Mouse (Mus musculus) ZHBTc4 (cell line): Measurements from ENCODE around the gene Tmem108.

Source experiments
- DNase-seq: peaks from one replicate; pipeline ENCODE4 v3.0.0-alpha.2; 2011; ENCODE audit warnings: low read depth, low spot score

The Tmem108 gene

DNA sequence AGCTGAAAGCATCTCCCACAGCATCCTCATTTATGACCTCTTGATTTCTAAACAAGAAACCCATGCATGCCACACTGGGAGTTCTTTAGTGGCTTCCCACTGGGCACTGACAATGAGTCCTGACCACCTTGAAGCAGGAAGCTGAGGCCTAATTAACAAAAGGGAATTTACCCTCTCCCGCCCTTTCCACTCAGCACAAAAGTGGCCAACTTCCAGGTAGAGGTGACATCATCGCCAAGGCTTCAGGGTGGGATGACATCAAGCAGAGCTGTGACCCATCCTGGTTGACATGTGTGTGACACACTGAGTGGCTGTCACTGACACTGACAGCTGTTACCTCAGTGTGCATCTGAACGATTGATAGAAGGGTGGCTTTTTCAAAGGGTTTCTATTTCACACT lies 124.8 kb downstream of the Tmem108 start:
- DNase-seq = no peak

- DNase-seq = no peak
Measured at GRCm38 (mm10) chr9:103628861-103629469, 132.7 kb downstream of the Tmem108 start.

DNA sequence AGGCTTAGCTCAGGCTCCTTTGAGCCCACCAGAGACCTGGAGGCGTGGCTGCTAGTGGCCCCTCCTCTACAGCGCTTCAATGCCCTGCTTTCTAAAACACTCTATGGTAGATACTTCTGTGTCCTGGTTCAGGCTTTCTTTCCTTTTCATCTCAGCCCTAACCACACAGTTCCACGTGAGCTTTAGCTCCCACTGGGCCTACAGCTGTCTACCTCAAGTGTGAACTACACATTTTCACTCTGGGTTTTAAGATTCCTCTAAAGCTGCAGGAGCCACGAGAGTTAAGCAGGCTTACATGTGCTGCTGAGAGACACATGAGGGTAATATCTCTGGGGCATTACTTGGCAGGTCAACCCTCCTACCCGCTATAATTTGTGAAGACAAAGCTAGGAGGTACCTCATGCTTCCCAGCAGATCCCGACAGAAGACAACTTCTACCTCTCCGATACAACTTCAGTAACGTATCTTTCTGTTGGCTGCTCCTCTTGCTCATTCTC lies 134.2 kb downstream of the Tmem108 start:
- DNase-seq = no peak

DNA sequence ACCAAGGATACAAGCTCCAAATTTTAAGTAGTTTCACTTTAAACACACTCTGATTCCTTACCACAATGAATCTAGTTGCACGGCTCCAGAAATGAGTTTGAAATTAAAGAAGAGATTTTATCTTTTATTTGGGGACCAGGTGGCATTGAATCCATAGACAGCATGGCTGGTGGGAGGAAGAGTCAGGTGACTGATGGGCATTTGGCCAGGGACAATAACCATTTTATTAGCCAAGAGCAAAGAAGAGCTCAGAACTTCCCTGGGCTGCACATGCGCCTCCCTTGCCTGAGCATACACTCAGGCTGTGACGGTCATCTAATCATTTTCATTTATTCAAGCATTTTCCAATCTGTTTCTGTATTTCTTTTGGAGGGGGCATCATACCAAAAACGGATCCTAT lies 135.5 kb downstream of the Tmem108 start:
- no peak for DNase-seq

- DNase-seq = peak; percentile 84
Measured at GRCm38 (mm10) chr9:103624649-103625048, 137.0 kb downstream of the Tmem108 start.

DNA sequence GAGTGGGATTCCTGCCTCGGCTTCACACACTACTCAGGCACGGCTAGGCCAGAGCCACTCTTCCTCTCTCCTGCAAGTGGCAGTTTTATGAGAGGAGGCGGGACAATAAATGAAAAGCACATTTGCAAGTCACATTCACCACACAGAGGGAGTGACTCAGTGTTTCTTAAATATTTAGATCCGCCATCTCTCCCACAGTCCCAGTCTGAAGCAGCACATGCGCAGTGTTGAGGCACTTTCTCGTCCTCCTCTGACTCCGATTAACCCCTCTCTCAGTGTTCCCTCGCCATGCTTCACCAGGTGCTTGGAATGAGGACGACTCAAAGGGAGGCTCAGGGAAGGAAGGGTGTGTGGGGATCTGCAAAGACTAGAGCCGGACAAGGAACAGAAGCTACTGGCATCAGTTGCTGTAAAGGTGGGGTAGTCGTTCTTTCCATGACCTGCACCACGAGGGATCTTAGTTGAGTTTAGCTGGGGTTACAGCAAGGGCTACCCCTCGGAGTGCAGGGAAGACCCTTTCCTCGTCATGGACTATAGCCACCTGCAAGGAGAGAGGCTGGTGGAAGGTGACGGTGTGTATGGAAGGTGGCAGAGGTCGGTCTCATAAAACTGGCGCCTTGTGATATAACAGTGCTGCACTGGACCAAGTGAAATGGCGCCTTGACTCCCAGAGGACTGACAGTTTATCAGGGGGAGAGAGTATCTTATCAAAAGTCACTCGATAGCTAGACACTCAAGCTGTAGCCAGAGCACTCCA lies 137.9 kb downstream of the Tmem108 start:
- no peak for DNase-seq

DNA sequence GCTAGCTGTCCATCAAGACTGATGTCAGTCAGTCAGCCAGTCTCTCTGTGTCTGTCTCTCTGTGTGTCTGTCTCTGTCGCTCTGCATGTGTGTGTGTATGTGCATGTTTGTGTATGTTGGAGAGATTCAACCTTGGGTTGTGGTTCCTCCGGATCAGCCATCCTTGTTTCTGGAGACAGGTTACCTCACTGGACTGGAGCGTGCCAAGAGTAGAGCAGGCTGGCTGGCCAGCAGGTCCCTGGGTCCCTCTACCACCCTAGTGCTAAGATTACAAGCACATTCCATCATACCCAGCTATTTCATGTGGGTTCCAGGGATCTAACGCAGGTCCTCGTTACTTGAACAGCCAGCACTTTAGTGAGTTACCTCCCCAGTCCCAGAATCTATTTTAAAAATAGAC lies 138.6 kb downstream of the Tmem108 start:
- DNase-seq = no peak

DNA sequence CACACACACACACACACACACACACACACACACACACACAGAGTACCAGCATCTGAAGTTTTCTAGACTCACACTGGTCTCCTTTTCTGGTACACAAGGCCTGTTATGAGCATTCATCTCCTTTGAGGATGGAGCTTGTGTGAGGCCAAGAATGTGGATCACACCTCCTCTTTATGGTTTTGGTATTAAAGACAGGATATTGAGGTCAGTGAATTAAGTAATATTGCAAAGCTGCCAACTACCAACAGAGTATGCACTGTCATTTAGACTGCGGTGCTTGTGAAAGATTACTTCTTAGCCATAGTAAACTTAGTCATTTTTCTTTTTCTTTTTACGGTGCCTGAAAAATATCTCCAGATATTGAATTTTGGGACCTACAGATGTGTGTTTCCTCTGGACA lies 139.8 kb downstream of the Tmem108 start:
- no peak for DNase-seq

GRCm38 (mm10) chr9:103620517-103621212 lies 141.0 kb downstream of the Tmem108 start:
- no peak for DNase-seq

DNA sequence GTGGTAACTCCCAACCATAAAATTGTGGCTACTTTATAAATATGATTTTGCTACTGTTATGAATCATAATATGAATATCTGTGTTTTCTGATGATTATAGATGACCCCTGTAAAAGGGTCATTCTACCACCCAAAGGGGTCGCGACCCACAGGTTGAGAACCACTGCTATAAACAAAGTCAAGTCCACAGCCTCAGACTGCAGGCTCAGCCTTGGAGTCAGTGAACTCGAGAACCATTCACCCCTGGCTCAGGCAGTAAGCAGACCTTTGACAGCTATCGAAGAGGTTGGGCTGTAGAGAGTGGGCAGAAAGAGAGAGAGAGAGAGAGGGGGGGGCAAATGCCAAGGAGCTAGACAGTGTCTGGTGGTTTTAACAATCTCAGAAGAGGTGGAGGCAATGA lies 147.4 kb downstream of the Tmem108 start:
- DNase-seq = no peak

DNA sequence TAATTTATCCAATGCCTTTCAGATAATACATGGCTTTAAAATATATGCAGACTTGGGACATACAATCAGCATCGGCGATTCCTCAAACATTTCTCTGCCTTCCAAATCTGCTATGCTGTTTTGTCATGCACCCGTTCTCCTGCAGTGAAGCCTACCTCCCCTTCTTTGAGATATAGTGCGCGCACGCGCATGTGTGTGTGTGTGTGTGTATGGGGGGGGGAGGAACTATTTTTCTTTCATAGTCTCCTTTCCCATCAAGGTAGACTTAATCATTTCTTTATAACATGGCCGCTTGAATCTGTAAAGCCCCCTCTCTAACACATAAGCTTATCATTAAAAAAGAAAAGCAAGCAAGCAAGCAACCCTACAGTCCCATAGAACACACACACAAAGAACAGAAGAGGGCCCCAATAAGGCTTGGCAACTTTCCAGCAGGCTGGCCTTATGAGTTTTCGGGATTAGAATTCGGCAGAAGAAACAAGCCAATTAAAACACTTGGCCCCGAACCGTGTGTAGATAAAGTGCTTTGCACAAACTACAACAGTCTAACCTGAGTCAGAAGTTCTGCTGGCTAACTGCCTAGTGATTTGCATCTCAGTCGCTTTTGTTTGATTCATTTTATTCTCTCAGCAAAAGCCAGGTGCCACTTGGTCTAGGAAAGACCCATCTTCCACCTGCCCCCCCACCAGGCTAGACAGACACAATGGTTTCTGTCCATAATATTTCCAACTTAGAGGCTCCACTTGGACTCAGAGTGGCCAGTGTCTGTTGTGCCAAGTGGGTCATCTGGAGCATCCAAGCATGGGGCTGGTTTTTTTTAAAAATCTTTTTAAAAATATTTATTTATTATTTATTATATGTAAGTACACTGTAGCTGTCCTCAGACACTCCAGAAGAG lies 153.2 kb downstream of the Tmem108 start:
- DNase-seq = no peak

DNA sequence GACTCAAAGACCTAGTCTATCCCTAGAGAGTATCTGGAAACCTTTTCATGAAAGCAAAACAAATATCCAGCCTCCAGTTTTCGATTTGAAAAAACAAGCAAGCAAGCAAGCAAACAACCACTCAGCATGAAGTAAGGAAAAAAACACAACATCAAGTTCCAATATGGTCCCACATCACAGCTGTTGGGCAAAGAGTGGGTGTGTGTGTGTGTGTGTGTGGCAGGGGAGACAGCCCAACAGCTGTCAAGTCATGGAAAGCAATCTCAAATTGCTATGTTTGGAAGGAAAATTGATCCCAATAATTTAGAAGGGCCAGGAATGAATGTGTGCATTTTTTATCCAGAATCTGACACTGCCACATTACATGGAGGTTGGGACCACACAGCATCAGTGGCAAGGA lies 155.6 kb downstream of the Tmem108 start:
- DNase-seq = no peak

DNA sequence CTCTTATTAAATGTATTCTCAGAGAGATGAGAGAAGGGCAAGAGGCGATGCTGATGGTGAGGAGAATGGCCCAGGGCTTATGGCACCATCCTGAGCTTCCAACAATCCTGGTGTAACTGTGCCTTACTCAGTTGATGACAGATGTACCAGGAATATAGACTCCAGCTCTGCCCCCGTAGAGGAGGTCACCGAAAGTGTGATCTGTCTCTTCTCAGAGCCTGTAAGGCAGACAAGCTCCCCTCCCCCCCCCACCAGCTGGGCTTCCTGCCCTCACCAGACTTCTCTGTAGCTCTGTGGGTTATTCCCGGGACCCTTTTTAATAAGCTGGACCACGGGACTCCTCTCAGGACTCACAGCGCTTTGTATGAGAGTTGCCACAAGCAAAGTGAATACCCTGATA lies 157.8 kb downstream of the Tmem108 start:
- DNase-seq = no peak

DNA sequence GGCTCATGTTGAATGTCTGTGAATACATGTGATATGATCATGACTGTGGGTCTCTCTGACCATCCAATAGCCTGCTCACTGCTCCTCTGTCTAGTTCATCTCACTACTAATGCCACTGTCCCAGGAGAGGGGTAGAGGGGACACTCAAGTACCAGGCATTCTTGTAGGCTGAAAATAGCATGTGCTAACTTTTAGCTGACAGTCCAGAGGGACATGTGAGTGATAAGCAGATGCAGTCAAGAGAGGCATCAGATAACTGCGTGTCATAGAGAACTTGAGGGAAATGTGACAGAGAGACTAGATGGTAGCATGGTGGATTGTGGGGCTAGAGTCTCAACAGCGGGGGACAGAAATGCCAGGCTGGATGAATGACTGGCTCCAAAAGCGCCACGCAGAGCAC lies 159.8 kb downstream of the Tmem108 start:
- no peak for DNase-seq

DNA sequence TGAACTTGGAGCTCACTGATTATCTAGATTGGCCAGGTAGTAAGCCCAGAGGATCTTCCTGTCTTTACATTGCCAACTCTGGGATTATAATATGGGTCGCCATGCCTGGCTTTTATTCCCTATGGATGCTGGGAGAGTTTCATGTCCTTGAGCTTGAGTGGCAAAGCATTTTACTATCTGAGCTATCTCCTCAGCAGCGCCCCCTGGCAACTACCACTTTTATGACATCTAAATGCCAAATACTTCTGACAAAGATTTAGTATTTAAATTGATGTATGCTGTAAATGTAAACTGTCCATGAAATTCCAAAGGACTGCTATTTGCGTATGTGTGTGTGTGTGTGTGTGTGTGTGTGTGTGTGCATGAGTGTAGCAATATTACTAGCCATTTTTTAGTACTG lies 160.8 kb downstream of the Tmem108 start:
- DNase-seq = peak; percentile 44

DNA sequence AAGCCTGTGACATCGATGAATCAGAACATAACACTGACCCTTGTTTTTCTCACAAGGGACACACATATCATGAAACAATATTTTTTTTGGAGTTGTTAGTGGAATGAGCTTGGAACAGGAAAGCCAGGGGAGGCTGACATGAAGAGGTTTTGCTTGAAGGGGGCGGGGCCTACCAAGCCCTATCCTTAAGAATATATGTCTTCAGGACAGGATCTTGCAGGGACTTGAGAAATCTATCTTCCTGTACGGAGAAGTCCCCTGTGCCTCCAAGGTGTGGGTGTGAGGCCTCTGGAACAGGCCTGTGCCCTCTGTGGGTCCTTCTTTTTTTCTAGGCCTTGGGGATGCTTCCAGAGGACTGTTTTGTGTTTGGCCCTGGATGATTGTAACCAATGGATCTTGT lies 161.7 kb downstream of the Tmem108 start:
- no peak for DNase-seq

DNA sequence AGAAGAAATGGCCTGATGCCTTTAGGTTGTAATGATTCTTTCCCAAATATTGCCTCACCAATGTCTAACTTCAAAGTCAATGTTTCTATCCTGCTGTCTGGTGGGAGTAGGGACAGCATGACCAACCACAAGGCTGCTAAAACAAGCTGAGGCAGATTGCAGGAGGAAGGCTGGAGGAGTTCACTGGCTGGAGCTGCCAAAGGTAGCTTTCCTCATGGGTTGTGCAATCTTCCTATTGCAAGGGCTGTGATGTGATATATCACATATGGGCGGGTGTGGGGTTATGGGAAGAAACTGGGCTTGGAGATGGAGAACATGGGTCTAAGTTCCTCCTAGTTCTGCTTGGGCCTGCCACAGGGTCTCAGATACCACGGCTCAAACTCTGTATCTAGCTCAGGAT lies 163.8 kb downstream of the Tmem108 start:
- no peak for DNase-seq

- peak; percentile 28 for DNase-seq
Measured at GRCm38 (mm10) chr9:103595190-103595837, 166.3 kb downstream of the Tmem108 start.

DNA sequence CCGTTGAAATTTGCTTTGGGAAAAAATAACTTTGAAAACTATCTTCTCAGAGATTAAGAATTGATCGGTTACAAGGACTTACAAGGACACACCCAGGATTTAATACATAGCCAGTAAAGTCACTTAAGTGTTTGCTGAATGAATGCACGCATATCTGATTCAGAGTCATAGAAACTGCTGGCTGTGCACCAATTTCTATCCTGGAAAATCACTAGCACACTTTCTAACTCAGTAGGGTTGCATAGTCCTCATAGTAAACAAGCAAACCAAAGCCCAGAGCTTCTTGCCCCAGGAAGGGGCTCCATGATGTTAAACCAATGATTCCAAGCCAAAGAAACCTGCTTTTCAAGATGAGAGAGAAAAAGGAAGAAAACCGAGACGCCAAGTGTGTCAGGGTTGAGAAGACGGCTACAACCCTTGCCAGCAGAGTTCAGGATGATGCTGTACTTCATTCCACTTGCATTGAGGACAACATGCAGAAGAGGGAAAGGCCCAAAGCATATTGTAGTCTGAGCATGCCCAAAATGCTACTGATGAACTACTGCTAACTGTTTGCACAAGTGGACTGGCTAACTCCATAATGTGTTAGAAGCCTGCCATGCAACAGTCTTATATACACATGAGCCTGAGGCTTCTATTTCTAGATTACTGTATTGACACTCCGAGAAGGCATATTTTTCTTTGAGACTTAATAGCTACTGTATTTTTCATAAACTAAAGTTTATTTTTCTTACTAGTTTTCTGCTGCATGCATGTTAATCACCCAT lies 167.0 kb downstream of the Tmem108 start:
- no peak for DNase-seq

- DNase-seq = no peak
Measured at GRCm38 (mm10) chr9:103593079-103593478, 168.6 kb downstream of the Tmem108 start.
